Mouse (Mus musculus) left cerebral cortex, adult 2 months (tissue): ENCODE measurements around the gene E130114P18Rik. TPM values are rescaled to one million over a fixed set of nuclear protein-coding genes. Genes with fewer than 3 reads are reported as not detected.

Experiments used
- DNase-seq, 2 experiments: peaks; one replicate each; pipeline ENCODE4 v3.0.0; 2021 to 2022; ENCODE audit warnings: low spot score in 2 of 2, mixed read lengths in 1 of 2; ENCODE audit errors: extremely low spot score in 1 of 2
- H3K27ac ChIP-seq: fragments of 200-600 bp; 2 replicates; pipeline ENCODE4 v1.8.1; 2022
- H3K4me3 ChIP-seq: fragments of 200-600 bp; 2 replicates; pipeline ENCODE4 v1.8.1; 2022
- CTCF ChIP-seq: fragments of 200-600 bp; IDR thresholded peaks from 2 replicates; pipeline ENCODE4 v1.8.1; 2022; ENCODE audit warnings: antibody characterized with exemption, mild to moderate bottlenecking, moderate library complexity
- intact Hi-C: fragments of 180-260 bp; cut with DNase I; formaldehyde crosslinking; loops from one replicate; pipeline ENCODE4 v1.15.1; 2025
- total RNA-seq, 2 experiments: library from RNA; stranded (reverse); gene quantifications; 2 replicates each; pipeline ENCODE4 v1.2.3; 2021

E130114P18Rik gene
- total RNA-seq, 2 experiments from 2014 or later: 3.7 to 4.9 TPM

- Histone ChIP-seq H3K4me3 (peak overlapping the region; percentile 26; the same call in 1 of the 2 replicates), H3K27ac (no peak overlapping the region)
- DNase-seq: no peak
- TF ChIP-seq CTCF: no peak
- intact Hi-C loops: loop anchor here (5.0 kb wide), 1 partner anchor 36 kb away; no protein-coding TSS in a partner anchor
Measured at GRCm38 (mm10) chr4:97796505-97796904, 18.6 kb upstream of the E130114P18Rik start.

DNA sequence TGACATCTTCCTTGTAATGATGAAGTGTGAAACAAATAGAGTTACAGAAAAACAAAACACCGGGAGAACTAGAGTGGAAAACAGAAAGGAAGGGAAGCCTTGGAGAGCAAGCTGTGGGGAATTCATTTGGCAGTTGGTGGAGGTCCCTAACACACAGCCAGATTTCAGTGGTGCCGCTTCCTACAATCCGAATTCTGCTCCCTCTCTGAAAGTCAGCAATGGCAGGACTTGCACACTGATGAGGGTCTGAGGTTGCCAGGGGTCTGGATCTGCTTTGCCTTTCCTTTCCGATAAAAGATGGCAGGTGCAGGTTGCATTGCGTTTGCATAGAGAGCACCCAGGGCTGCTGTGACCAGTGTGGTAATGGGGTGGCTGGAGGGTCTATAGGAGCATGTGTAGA is 18.1 kb upstream of the E130114P18Rik start:
- intact Hi-C loops: loop anchor here (5.0 kb wide), 1 partner anchor 36 kb away; no protein-coding TSS in a partner anchor
- H3K27ac ChIP-seq: 0 out of 2 replicates have a peak overlapping the region, but pooled peaks have one; percentile 4
- DNase-seq: no peak

DNA sequence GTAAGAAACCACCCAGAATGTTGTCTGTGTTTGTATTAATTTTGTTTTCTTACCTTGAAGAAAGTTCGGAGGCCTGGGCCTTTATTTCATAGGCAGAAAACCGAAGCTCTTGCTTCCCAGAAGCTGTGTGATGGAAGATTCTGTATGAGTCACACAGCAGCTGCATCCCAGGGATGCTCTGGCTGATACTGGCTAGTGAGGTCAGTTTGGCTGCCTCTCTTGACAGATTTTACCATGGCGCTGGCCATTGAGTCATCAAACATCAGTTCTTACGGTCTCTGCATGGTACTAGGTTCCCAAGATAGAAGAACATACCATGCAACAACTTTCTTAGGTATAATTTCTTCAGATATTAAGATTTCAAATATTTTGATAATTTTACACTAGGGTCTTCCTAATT is 17.0 kb upstream of the E130114P18Rik start:
- peak overlapping the region; percentile 72 for H3K27ac ChIP-seq
- TF ChIP-seq CTCF: no peak
- intact Hi-C loops: loop anchor here (5.0 kb wide), 1 partner anchor 37 kb away; no protein-coding TSS in a partner anchor
- DNase-seq: no peak
- H3K4me3 ChIP-seq: peak overlapping the region; percentile 3; the same call in 1 of the 2 replicates

More for the DNA sequence above, 18.1 kb upstream of the E130114P18Rik start:
- peak overlapping the region; percentile 26; the same call in 1 of the 2 replicates for H3K4me3 ChIP-seq
- TF ChIP-seq CTCF: no peak

GRCm38 (mm10) chr4:97793931-97794330 is 16.1 kb upstream of the E130114P18Rik start:
- DNase-seq: no peak
- Histone ChIP-seq H3K4me3 (no peak overlapping the region), H3K27ac (peak overlapping the region; percentile 72)
- TF ChIP-seq CTCF: no peak
- intact Hi-C loops: no loop called here

GRCm38 (mm10) chr4:97788537-97788936 is 10.7 kb upstream of the E130114P18Rik start:
- Histone ChIP-seq H3K27ac (peak overlapping the region; percentile 8; the same call in 1 of the 2 replicates), H3K4me3 (no peak overlapping the region)
- intact Hi-C loops: no loop called here
- no peak for TF ChIP-seq CTCF
- no peak for DNase-seq

DNA sequence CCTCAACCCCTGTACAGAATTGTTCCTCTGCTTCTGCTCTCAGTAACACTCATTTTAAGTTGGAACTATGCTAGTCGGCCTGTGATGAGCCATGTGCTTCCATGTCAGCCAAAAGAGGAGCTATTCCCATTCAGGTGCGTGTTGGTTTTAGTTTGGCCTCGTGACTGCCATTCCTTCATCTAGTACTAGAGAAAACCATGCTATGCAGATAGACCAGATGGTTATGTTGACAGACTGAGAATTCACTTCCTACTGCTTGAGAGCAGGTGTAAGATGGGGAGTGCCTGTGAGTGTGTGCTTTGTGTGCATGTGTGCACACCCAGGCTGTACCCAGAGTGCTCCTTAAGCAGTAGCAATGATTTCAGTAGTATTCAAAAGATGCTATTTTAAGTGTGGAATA is 9.6 kb upstream of the E130114P18Rik start:
- intact Hi-C loops: no loop called here
- Histone ChIP-seq H3K27ac (no peak overlapping the region; the same call in 1 of the 2 replicates), H3K4me3 (no peak overlapping the region)
- no peak for TF ChIP-seq CTCF
- DNase-seq: no peak

GRCm38 (mm10) chr4:97786571-97786970 is 8.7 kb upstream of the E130114P18Rik start:
- no peak for DNase-seq
- Histone ChIP-seq H3K27ac (no peak overlapping the region; the same call in 1 of the 2 replicates), H3K4me3 (no peak overlapping the region)
- intact Hi-C loops: no loop called here
- no peak for TF ChIP-seq CTCF

DNA sequence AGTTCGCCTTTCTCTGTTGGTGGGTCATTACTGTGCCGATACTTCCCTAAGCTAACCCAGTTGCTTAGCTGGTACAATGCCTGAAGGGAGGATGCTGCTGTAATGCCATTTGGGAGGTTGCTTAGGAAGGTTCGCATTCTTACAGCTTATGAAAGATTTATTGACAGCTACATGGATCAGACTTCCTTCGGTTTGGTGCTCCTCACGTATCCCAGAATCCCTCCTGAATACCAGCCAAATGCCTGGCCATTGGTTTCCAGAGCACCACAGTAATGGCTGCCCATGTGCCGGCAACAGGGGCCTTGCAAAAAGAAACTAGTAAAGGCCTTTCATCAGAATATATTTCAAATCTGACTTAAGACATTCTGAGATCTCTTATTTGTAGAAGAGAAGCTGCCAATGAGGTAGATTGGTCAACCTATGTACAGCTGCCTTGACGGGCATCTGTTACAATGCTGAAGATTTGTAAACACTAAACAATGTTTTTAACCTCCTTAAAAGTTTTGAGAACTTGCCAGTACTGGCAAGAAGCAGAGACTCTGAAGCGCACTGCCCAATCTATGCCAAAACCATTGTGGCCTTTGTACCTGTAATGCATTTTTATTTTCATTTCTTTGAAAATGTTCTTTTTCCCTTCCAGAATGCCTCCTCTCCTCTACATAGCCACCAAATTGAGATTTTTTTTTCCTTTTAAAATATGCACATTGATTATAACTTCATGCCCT is 7.8 kb upstream of the E130114P18Rik start:
- Histone ChIP-seq H3K4me3 (no peak overlapping the region), H3K27ac (peak overlapping the region; percentile 32; the same call in 1 of the 2 replicates)
- TF ChIP-seq CTCF: no peak
- no peak for DNase-seq
- intact Hi-C loops: no loop called here

DNA sequence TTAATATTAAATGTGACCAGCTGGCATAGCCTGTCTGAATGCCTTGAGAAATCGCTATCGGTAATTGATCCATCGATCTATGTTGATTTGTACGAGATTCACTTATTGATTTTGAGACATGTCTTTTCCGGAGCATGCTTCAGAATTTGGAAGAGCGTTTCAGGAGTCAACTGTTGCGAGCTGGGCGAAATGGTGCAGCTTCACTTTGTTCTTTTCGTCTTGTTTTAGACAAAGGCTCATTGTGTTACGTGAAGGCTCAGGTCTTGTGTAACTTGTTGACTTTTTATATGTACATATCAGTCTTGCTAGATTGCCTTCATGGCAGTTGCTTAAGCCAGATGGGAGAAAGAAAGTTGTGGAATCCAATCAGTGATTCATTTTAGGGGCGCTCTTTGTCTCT is 6.4 kb upstream of the E130114P18Rik start:
- DNase-seq: no peak
- Histone ChIP-seq H3K4me3 (no peak overlapping the region), H3K27ac (no peak overlapping the region; the same call in 1 of the 2 replicates)
- no peak for TF ChIP-seq CTCF
- intact Hi-C loops: no loop called here

GRCm38 (mm10) chr4:97783073-97783879 is 5.4 kb upstream of the E130114P18Rik start:
- Histone ChIP-seq H3K4me3 (no peak overlapping the region), H3K27ac (peak overlapping the region; percentile 47; the same call in 1 of the 2 replicates)
- intact Hi-C loops: no loop called here
- TF ChIP-seq CTCF: no peak
- no peak for DNase-seq

DNA sequence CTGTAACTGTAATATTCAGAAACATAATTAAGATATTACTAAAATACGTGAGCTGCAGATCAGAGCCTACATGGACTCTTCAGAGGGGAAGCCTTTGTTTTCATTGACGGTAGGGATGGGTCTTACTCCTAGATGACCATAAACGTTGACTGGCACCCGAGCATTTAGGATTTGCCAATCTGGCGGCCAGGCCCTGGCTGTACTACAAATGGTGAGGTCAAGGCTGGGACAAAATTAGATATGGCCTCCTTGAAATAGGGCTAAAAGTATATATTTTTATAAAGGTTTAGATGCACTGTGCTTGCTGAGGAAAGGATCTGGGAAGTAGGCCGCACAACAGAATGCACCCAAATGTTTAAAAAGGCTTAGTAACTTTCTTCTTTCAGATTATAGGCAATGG is 4.6 kb upstream of the E130114P18Rik start:
- intact Hi-C loops: no loop called here
- Histone ChIP-seq H3K27ac (peak overlapping the region; percentile 47; the same call in 1 of the 2 replicates), H3K4me3 (no peak overlapping the region)
- no peak for TF ChIP-seq CTCF
- DNase-seq: no peak

- DNase-seq: no peak
- intact Hi-C loops: no loop called here
- TF ChIP-seq CTCF: no peak
- Histone ChIP-seq H3K27ac (no peak overlapping the region), H3K4me3 (no peak overlapping the region)
Measured at GRCm38 (mm10) chr4:97782069-97782468, 4.2 kb upstream of the E130114P18Rik start.
